Mouse (Mus musculus): Measurements from ENCODE around the gene Igfbp4.

GRCm38 (mm10) chr11:99083516-99083915 is 42.5 kb downstream of the Igfbp4 start:
- TF ChIP-seq CTCF (IDR thresholded peaks at IDR 0.05; ENCODE audit: extremely low read depth, insufficient read depth, insufficient read length, insufficient replicate concordance) (no peak), POLR2A (IDR thresholded peaks at IDR 0.05; ENCODE audit: low read depth, low read length) (no peak)
